Mouse (Mus musculus) right cerebral cortex, adult 18-20 months (tissue): Measurements from ENCODE around the gene Flrt1.

Experiments used
- DNase-seq: peaks from one replicate; pipeline ENCODE4 v3.0.0; 2022; ENCODE audit warnings: mixed read lengths

Gene Flrt1

GRCm38 (mm10) chr19:7128551-7129475 lies 23.3 kb upstream of the Flrt1 start:
- no peak for DNase-seq

GRCm38 (mm10) chr19:7126933-7127332 lies 21.4 kb upstream of the Flrt1 start:
- DNase-seq = no peak

GRCm38 (mm10) chr19:7126209-7126608 lies 20.7 kb upstream of the Flrt1 start:
- DNase-seq = no peak

GRCm38 (mm10) chr19:7125526-7126156 lies 20.1 kb upstream of the Flrt1 start:
- no peak for DNase-seq

- no peak for DNase-seq
Observed at GRCm38 (mm10) chr19:7122698-7123306, 17.3 kb upstream of the Flrt1 start.

GRCm38 (mm10) chr19:7122277-7122676 lies 16.7 kb upstream of the Flrt1 start:
- no peak for DNase-seq

- no peak for DNase-seq
Observed at GRCm38 (mm10) chr19:7121252-7121651, 15.7 kb upstream of the Flrt1 start.

- DNase-seq = no peak
Observed at GRCm38 (mm10) chr19:7117653-7118307, 12.3 kb upstream of the Flrt1 start.

- DNase-seq = no peak
Observed at GRCm38 (mm10) chr19:7117141-7117540, 11.6 kb upstream of the Flrt1 start.

- DNase-seq = no peak
Observed at GRCm38 (mm10) chr19:7116038-7116731, 10.7 kb upstream of the Flrt1 start.

GRCm38 (mm10) chr19:7113574-7113973 lies 8.0 kb upstream of the Flrt1 start:
- DNase-seq = no peak

GRCm38 (mm10) chr19:7112628-7113027 lies 7.1 kb upstream of the Flrt1 start:
- no peak for DNase-seq

- no peak for DNase-seq
Observed at GRCm38 (mm10) chr19:7111710-7112109, 6.2 kb upstream of the Flrt1 start.

GRCm38 (mm10) chr19:7111309-7111708 lies 5.8 kb upstream of the Flrt1 start:
- no peak for DNase-seq

GRCm38 (mm10) chr19:7110875-7111274 lies 5.3 kb upstream of the Flrt1 start:
- DNase-seq = no peak

GRCm38 (mm10) chr19:7110097-7110496 lies 4.6 kb upstream of the Flrt1 start:
- DNase-seq = no peak

- DNase-seq = no peak
Observed at GRCm38 (mm10) chr19:7108114-7108905, 2.8 kb upstream of the Flrt1 start.

- no peak for DNase-seq
Observed at GRCm38 (mm10) chr19:7107174-7107573, 1.6 kb upstream of the Flrt1 start.

- no peak for DNase-seq
Observed at GRCm38 (mm10) chr19:7106566-7106965, 1.0 kb upstream of the Flrt1 start.

- no peak for DNase-seq
Observed at GRCm38 (mm10) chr19:7103993-7104401, 1.5 kb downstream of the Flrt1 start.

GRCm38 (mm10) chr19:7103349-7103992 lies 2.1 kb downstream of the Flrt1 start:
- DNase-seq = no peak
